Mouse (Mus musculus) liver, embryonic 16.5 days (tissue): ENCODE data around the gene Frmd8. TPM values are rescaled to one million over a fixed set of nuclear protein-coding genes. Genes with fewer than 3 reads are reported as not detected.
A peak's percentile ranks its signal among the peaks of the same experiment; 100 is the strongest.
"Not testable (repeated sequence)": the region's sequence is repeated elsewhere in the genome, so short reads cannot be mapped to it uniquely, and the experiment has no call there.

Source experiments
- ATAC-seq: fragments of 200-750 bp; cut with Nextera tagmentation; 2 replicates; pipeline ENCODE4 v1.8.0; 2017; ENCODE audit warnings: low read depth, mild to moderate bottlenecking, moderate number of reproducible peaks, moderate library complexity
- H3K27ac ChIP-seq: fragments of 300-500 bp; sonication (generic); 2 replicates; pipeline ENCODE4 v1.5.1; 2014; ENCODE audit warnings: mild to moderate bottlenecking, low read length
- H3K27me3 ChIP-seq: fragments of 300-500 bp; sonication (generic); 2 replicates; pipeline ENCODE4 v1.6.1; 2014; ENCODE audit warnings: low read depth, low read length, mixed read lengths; ENCODE audit not compliant: control insufficient read depth, insufficient read depth
- H3K36me3 ChIP-seq: fragments of 300-500 bp; sonication (generic); 2 replicates; pipeline ENCODE4 v1.6.1; 2014; ENCODE audit warnings: mild to moderate bottlenecking; ENCODE audit not compliant: control insufficient read depth, insufficient read depth
- H3K4me1 ChIP-seq: fragments of 300-500 bp; sonication (generic); 2 replicates; pipeline ENCODE4 v1.6.1; 2014; ENCODE audit warnings: low read depth, low read length, mixed read lengths; ENCODE audit not compliant: control insufficient read depth
- H3K4me2 ChIP-seq: fragments of 300-500 bp; sonication (generic); 2 replicates; pipeline ENCODE4 v1.6.1; 2014; ENCODE audit warnings: low read depth, low read length, mixed read lengths
- H3K4me3 ChIP-seq: fragments of 300-500 bp; sonication (generic); 2 replicates; pipeline ENCODE4 v1.5.1; 2014; ENCODE audit warnings: low read depth, mild to moderate bottlenecking, low read length
- H3K9ac ChIP-seq: fragments of 300-500 bp; sonication (generic); 2 replicates; pipeline ENCODE4 v1.6.1; 2014; ENCODE audit warnings: low read depth, low read length
- H3K9me3 ChIP-seq: fragments of 300-500 bp; sonication (generic); replicated peaks from 2 replicates; pipeline ENCODE4 v1.6.1; 2016; ENCODE audit warnings: low read length; ENCODE audit not compliant: control insufficient read depth
- WGBS: fragments of 180-500 bp; shearing (Covaris S2); extraction: QIAGEN DNeasy Blood & Tissue Kit; methylation state at CpG from one replicate; pipeline ENCODE4 v1.1.7; 2014; ENCODE audit not compliant: insufficient replicate concordance; 5-methylcytosine and 5-hydroxymethylcytosine counted together
- polyA plus RNA-seq: library from polyadenylated mRNA; unstranded; fragments of >200 nt; fragmentation: Nextera tagmentation; extraction: Ambion mirVana; gene quantifications from 2 replicates; pipeline ENCODE4 v1.2.1, GENCODE M21; 2015

Gene Frmd8
- polyA plus RNA-seq, 1 experiment from 2014 or later = 13.9 TPM

DNA sequence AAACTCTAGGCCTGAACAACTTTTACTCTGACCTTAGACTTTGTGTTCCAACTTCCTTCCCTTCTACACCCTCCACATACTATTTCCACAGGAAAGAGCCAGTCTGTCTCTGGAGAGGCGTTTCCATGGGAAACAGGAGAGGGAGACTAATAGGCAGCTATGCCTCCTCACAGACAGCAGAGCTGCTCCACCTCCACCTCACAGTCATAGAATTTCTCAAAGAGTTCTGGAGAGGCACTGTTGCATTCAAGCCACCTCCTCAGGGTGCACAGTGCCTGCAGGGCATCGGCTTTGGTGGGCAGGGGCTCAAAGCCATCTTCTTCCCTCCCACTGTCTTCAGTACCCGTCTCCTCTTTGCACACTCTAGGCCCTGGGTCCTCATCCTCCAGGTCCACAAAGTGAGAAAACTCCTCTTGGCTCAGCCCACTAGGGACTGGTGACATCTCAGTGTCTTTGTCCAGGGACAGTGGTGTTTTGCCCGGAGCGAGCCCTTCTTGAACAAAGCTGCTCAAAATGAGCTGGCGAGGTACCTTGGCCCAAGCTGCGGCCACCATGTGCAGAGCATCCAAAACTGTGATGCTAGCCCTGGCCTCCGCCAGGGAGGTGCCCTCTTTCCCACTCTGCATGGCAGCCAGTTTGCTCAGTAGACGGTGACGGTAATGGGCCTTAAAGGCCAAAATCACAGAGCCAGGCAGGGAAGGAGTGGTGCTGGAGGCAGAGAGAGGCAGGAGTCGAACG is 16.6 kb upstream of the Frmd8 start:
- no peak for ATAC-seq
- no peak overlapping the region for H3K4me2 ChIP-seq
- WGBS = 89% methylated on average over 12 of the region's 12 CpGs
- H3K36me3 ChIP-seq = peaks cover 6% of the 10 kb centered on the region
- no peaks in the 10 kb centered on the region for H3K9me3 ChIP-seq
- peaks cover 21% of the 10 kb centered on the region for H3K4me1 ChIP-seq
- no peak overlapping the region for H3K4me3 ChIP-seq
- peaks cover 16% of the 10 kb centered on the region for H3K27me3 ChIP-seq
- no peak overlapping the region for H3K27ac ChIP-seq
- no peak overlapping the region for H3K9ac ChIP-seq

DNA sequence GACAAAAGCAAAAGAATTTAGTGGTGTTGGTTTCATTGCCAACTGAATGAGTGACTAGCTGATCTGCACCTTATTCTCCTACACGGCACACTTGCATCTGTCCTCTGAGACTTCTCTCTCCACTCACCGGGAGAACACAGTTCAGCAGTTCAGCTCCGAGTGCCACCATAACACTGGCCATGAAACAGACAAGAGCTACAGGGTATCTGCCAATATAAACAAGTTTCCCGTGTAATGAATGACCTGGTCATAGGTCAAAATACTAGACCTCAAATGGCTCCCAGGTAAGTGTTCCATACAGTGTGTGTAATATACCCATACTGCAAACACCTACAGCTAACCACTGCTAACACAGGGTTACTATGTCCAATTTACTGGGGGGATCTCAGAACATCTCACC is 14.1 kb upstream of the Frmd8 start:
- H3K27ac ChIP-seq = no peak overlapping the region
- H3K9me3 ChIP-seq = no peaks in the 10 kb centered on the region
- H3K27me3 ChIP-seq = peaks cover 19% of the 10 kb centered on the region
- H3K4me3 ChIP-seq = no peak overlapping the region
- H3K9ac ChIP-seq = no peak overlapping the region
- H3K4me1 ChIP-seq = peaks cover 27% of the 10 kb centered on the region
- ATAC-seq = no peak
- H3K36me3 ChIP-seq = no peaks in the 10 kb centered on the region
- WGBS = 64% methylated on average over 4 of the region's 4 CpGs
- H3K4me2 ChIP-seq = no peak overlapping the region

DNA sequence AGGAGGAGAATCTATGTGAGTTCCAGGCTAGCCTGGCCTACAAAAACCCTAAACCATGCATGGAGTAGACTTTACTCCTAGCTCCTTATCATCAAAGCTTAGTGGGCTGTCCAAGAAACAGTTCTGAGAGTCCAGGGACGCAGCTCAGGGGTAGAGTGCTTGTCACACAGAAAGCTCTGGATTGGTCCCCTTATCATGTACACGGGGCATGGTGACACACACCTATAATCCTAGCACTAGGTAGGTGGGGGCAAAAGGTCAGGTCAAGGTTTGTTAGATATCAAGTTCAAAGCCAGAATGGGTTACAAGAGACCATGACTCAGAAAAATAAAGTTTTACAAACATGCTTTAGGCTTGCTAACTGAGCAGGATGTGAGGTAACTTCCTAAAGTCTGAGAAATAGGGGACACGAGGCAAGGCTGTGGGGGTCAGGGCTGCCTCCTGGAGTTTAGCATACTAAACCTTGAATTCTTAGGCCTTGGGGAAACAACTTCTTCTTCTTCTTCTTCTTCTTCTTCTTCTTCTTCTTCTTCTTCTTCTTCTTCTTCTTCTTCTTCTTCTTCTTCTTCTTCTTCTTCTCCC is 12.3 kb upstream of the Frmd8 start:
- ATAC-seq = no peak
- 32% methylated on average over 3 of the region's 3 CpGs for WGBS
- H3K4me1 ChIP-seq = peaks cover 35% of the 10 kb centered on the region
- H3K27me3 ChIP-seq = peaks cover 14% of the 10 kb centered on the region
- H3K36me3 ChIP-seq = no peaks in the 10 kb centered on the region
- H3K4me3 ChIP-seq = no peak overlapping the region
- no peak overlapping the region; the same call in 1 of the 2 replicates for H3K9ac ChIP-seq
- H3K9me3 ChIP-seq = no peaks in the 10 kb centered on the region
- 0 out of 2 replicates have a peak overlapping the region, but pooled peaks have one; percentile 9 for H3K27ac ChIP-seq
- no peak overlapping the region for H3K4me2 ChIP-seq

GRCm38 (mm10) chr19:5885838-5886237 is 10.8 kb upstream of the Frmd8 start:
- H3K4me1 ChIP-seq = peaks cover 38% of the 10 kb centered on the region
- 64% methylated on average over 4 of the region's 4 CpGs for WGBS

GRCm38 (mm10) chr19:5883935-5884334 is 8.9 kb upstream of the Frmd8 start:
- Histone ChIP-seq H3K36me3 (no peaks in the 10 kb centered on the region), H3K9me3 (no peaks in the 10 kb centered on the region), H3K27ac (peak overlapping the region; percentile 85), H3K9ac (0 out of 2 replicates have a peak overlapping the region, but pooled peaks have one; percentile 23), H3K4me1 (peaks cover 38% of the 10 kb centered on the region), H3K27me3 (peaks cover 7% of the 10 kb centered on the region), H3K4me3 (no peak overlapping the region), H3K4me2 (peak overlapping the region; percentile 22; the same call in 1 of the 2 replicates)
- peak; percentile 93 for ATAC-seq
- WGBS = 50% methylated on average over 1 of the region's 1 CpGs

More at GRCm38 (mm10) chr19:5885838-5886237, 10.8 kb upstream of the Frmd8 start:
- Histone ChIP-seq H3K9ac (no peak overlapping the region), H3K27ac (no peak overlapping the region), H3K9me3 (no peaks in the 10 kb centered on the region), H3K4me2 (no peak overlapping the region), H3K4me3 (no peak overlapping the region), H3K27me3 (peaks cover 7% of the 10 kb centered on the region), H3K36me3 (no peaks in the 10 kb centered on the region)
- ATAC-seq = no peak

- not testable (repeated sequence) for H3K9ac ChIP-seq, H3K4me2 ChIP-seq, H3K4me3 ChIP-seq, H3K27ac ChIP-seq, H3K36me3 ChIP-seq, H3K27me3 ChIP-seq, H3K9me3 ChIP-seq, ATAC-seq
- 51% methylated on average over 5 of the region's 5 CpGs for WGBS
- peaks cover 50% of the 10 kb centered on the region for H3K4me1 ChIP-seq
These were observed 7.0 kb upstream of the Frmd8 start for GRCm38 (mm10) chr19:5882079-5882478.

DNA sequence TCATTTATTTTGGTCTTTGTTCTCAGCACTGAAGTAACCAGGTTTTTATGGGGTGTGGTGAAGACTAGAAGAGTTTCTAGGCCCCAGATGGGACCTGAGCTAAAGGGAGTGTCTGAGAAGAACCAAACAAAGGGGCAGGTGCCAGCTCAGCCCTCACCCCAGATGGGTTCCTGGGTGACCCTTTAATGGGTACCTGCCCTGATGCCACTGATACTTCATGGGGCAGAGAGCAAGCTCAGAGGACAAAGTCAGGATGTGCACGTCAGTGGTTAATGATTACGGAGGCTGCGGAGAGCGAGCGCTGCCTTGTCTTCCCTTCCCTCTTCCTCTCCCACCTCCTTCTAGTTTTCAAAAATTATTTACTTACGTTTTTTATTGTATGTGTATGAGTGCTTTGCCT is 6.1 kb upstream of the Frmd8 start:
- H3K27ac ChIP-seq = no peak overlapping the region

GRCm38 (mm10) chr19:5879735-5880134 is 4.7 kb upstream of the Frmd8 start:
- H3K4me1 ChIP-seq = peaks cover 48% of the 10 kb centered on the region
- no peak for ATAC-seq
- H3K27ac ChIP-seq = no peak overlapping the region
- no peaks in the 10 kb centered on the region for H3K9me3 ChIP-seq
- no peaks in the 10 kb centered on the region for H3K36me3 ChIP-seq
- H3K4me3 ChIP-seq = no peak overlapping the region
- no peaks in the 10 kb centered on the region for H3K27me3 ChIP-seq
- H3K4me2 ChIP-seq = no peak overlapping the region
- 84% methylated on average over 7 of the region's 7 CpGs for WGBS
- H3K9ac ChIP-seq = no peak overlapping the region

More for the DNA sequence above, 6.1 kb upstream of the Frmd8 start:
- Histone ChIP-seq H3K27me3 (peaks cover 3% of the 10 kb centered on the region; the same call in 1 of the 2 replicates), H3K9me3 (no peaks in the 10 kb centered on the region), H3K9ac (no peak overlapping the region), H3K4me1 (peaks cover 49% of the 10 kb centered on the region), H3K4me3 (no peak overlapping the region), H3K4me2 (no peak overlapping the region), H3K36me3 (no peaks in the 10 kb centered on the region)
- ATAC-seq = no peak
- WGBS = 80% methylated on average over 6 of the region's 6 CpGs

GRCm38 (mm10) chr19:5878916-5879315 is 3.8 kb upstream of the Frmd8 start:
- no peaks in the 10 kb centered on the region for H3K9me3 ChIP-seq
- H3K9ac ChIP-seq = 0 out of 2 replicates have a peak overlapping the region, but pooled peaks have one; percentile 50
- H3K27me3 ChIP-seq = no peaks in the 10 kb centered on the region; the same call in 1 of the 2 replicates
- ATAC-seq = no peak
- 48% methylated on average over 3 of the region's 3 CpGs for WGBS
- peak overlapping the region; percentile 31 for H3K4me2 ChIP-seq
- peak overlapping the region; percentile 39 for H3K4me3 ChIP-seq
- no peaks in the 10 kb centered on the region for H3K36me3 ChIP-seq
- H3K27ac ChIP-seq = no peak overlapping the region
- H3K4me1 ChIP-seq = peaks cover 48% of the 10 kb centered on the region
